ENCODE assay signal across 12 mouse cellular contexts in genomic region chr1:184297001-184297740, GRCm38 (mm10).
DNase-seq lines count a peak whose midpoint lies in the region; ATAC-seq and TF ChIP-seq lines count a peak whose summit lies in the region.
"Had no signal": no experiment of that assay in that cellular context is flagged by ENCODE, and none has a peak within 500 bp of the region (broad histone marks: within the 10 kb centered on the region; RNA-seq: fewer than 3 reads in every experiment).

No protein-coding gene starts in this region.

- DNase-seq in heart, adult 11 months = peak; percentile 76
- DNase-seq in lung, adult 2 months = no peak
- no peak for DNase-seq in right cerebral cortex, adult 18-20 months
- no peak for DNase-seq in neural tube, embryonic 10.5 days (ENCODE audit: extremely low spot score, low spot score)
- DNase-seq: adrenal gland, postnatal 25 days had no signal

- 0 out of 2 replicates have a peak, but pooled peaks cover 2% of the 10 kb centered on the region for H3K9me3 ChIP-seq in heart, embryonic 12.5 days (replicated peaks)
- no peaks in the 10 kb centered on the region for H3K9me3 ChIP-seq in lung, embryonic 16.5 days (ENCODE audit: control insufficient read depth, low read length)
- H3K9me3 ChIP-seq in stomach, embryonic 16.5 days (replicated peaks; ENCODE audit: control insufficient read depth, low read length) = no peaks in the 10 kb centered on the region
- H3K9me3 ChIP-seq: forebrain, embryonic 10.5 days; limb, embryonic 13.5 days; midbrain, embryonic 12.5 days had no signal

- TF ChIP-seq POLR2A in lung, adult 2 months (IDR thresholded peaks at IDR 0.05; ENCODE audit: borderline replicate concordance, extremely low read depth, low read depth, low read length) = no peak
- no peak for TF ChIP-seq POLR2A in embryonic fibroblast, embryonic 13.5 days (IDR thresholded peaks at IDR 0.05; ENCODE audit: low read depth, low read length)

- no peak for TF ChIP-seq CTCF in lung, adult 2 months (IDR thresholded peaks at IDR 0.05; ENCODE audit: insufficient read depth, low read length)
- no peak for TF ChIP-seq CTCF in embryonic fibroblast, embryonic 13.5 days (IDR thresholded peaks at IDR 0.05; ENCODE audit: borderline replicate concordance, insufficient read depth, low read length)

- H3K4me3 ChIP-seq in heart, embryonic 12.5 days = no peak overlapping the region
- H3K4me3 ChIP-seq in lung, embryonic 16.5 days (ENCODE audit: low read length) = no peak overlapping the region
- H3K4me3 ChIP-seq in lung, adult 2 months (replicated peaks; ENCODE audit: extremely low read depth, low read depth, low read length) = no peak overlapping the region
- H3K4me3 ChIP-seq in embryonic fibroblast, embryonic 13.5 days (ENCODE audit: insufficient read depth, low read length) = no peak overlapping the region
- H3K4me3 ChIP-seq in stomach, embryonic 16.5 days (replicated peaks; ENCODE audit: low read length) = no peak overlapping the region
- H3K4me3 ChIP-seq: forebrain, embryonic 10.5 days; limb, embryonic 13.5 days; midbrain, embryonic 12.5 days had no signal

- no peaks in the 10 kb centered on the region for H3K27me3 ChIP-seq in heart, embryonic 12.5 days (replicated peaks)
- H3K27me3 ChIP-seq in lung, embryonic 16.5 days (ENCODE audit: control insufficient read depth, insufficient read depth, low read depth, low read length) = peaks cover 3% of the 10 kb centered on the region; the same call in 1 of the 2 replicates
- H3K27me3 ChIP-seq in stomach, embryonic 16.5 days (ENCODE audit: control insufficient read depth, insufficient read depth, low read length) = no peaks in the 10 kb centered on the region
- H3K27me3 ChIP-seq: midbrain, embryonic 12.5 days had no signal

- H3K4me2 ChIP-seq in heart, embryonic 12.5 days = no peak overlapping the region
- H3K4me2 ChIP-seq in lung, embryonic 16.5 days (ENCODE audit: low read depth, low read length) = no peak overlapping the region
- H3K4me2 ChIP-seq in stomach, embryonic 16.5 days (ENCODE audit: low read depth, low read length) = no peak overlapping the region
- H3K4me2 ChIP-seq: limb, embryonic 13.5 days; midbrain, embryonic 12.5 days had no signal

- WGBS in heart, embryonic 12.5 days = 73% methylated on average over 4 of the region's 4 CpGs
- WGBS in lung, embryonic 16.5 days = 43% methylated on average over 4 of the region's 4 CpGs
- 58% methylated on average over 4 of the region's 4 CpGs for WGBS in lung, adult 2 months
- 55% methylated on average over 4 of the region's 4 CpGs for WGBS in stomach, embryonic 16.5 days

- no peaks in the 10 kb centered on the region for H3K4me1 ChIP-seq in heart, embryonic 12.5 days (replicated peaks)
- peaks cover 3% of the 10 kb centered on the region; the same call in 1 of the 2 replicates for H3K4me1 ChIP-seq in lung, embryonic 16.5 days (replicated peaks; ENCODE audit: control insufficient read depth, insufficient read depth, low read length)
- peaks cover 7% of the 10 kb centered on the region for H3K4me1 ChIP-seq in lung, adult 2 months (ENCODE audit: control insufficient read depth, insufficient read depth, low read length)
- H3K4me1 ChIP-seq in embryonic fibroblast, embryonic 13.5 days (ENCODE audit: control insufficient read depth, insufficient read depth, low read length) = peaks cover 2% of the 10 kb centered on the region
- H3K4me1 ChIP-seq in stomach, embryonic 16.5 days (ENCODE audit: control insufficient read depth, insufficient read depth, low read length) = no peaks in the 10 kb centered on the region
- H3K4me1 ChIP-seq: forebrain, embryonic 10.5 days; midbrain, embryonic 12.5 days had no signal

- H3K27ac ChIP-seq in heart, embryonic 12.5 days (ENCODE audit: poor library complexity, severe bottlenecking) = no peak overlapping the region
- peak overlapping the region; percentile 59; the same call in 1 of the 2 replicates for H3K27ac ChIP-seq in lung, embryonic 16.5 days (ENCODE audit: low read length)
- 0 out of 2 replicates have a peak overlapping the region, but pooled peaks have one; percentile 26 for H3K27ac ChIP-seq in embryonic fibroblast, embryonic 13.5 days (ENCODE audit: insufficient read depth, low read length)
- no peak overlapping the region for H3K27ac ChIP-seq in stomach, embryonic 16.5 days (ENCODE audit: low read length)
- H3K27ac ChIP-seq: forebrain, embryonic 10.5 days; limb, embryonic 13.5 days; midbrain, embryonic 12.5 days had no signal

- no peak overlapping the region for H3K9ac ChIP-seq in heart, embryonic 12.5 days
- H3K9ac ChIP-seq in lung, embryonic 16.5 days (ENCODE audit: low read length) = no peak overlapping the region
- H3K9ac ChIP-seq in stomach, embryonic 16.5 days (ENCODE audit: low read length) = no peak overlapping the region
- H3K9ac ChIP-seq: limb, embryonic 13.5 days; midbrain, embryonic 12.5 days had no signal

- H3K36me3 ChIP-seq in heart, embryonic 12.5 days = no peaks in the 10 kb centered on the region
- H3K36me3 ChIP-seq in lung, embryonic 16.5 days (ENCODE audit: control insufficient read depth, insufficient read depth, low read length) = no peaks in the 10 kb centered on the region
- H3K36me3 ChIP-seq in stomach, embryonic 16.5 days (ENCODE audit: control insufficient read depth, insufficient read depth, low read length) = no peaks in the 10 kb centered on the region
- H3K36me3 ChIP-seq: forebrain, embryonic 10.5 days; limb, embryonic 13.5 days; midbrain, embryonic 12.5 days had no signal

- ATAC-seq in heart, embryonic 12.5 days (ENCODE audit: insufficient number of reproducible peaks, low FRiP score) = no peak
- ATAC-seq in lung, embryonic 16.5 days (ENCODE audit: low read depth) = peak; percentile 89
- ATAC-seq in stomach, embryonic 16.5 days (ENCODE audit: insufficient read depth, low FRiP score) = peak; percentile 53; the same call in 1 of the 2 replicates

Comparison
In these comparisons a context has a peak if more than half of its experiments do, and no peak if none do; other contexts are left out.
1. H3K27ac ChIP-seq: peak in lung, embryonic 16.5 days (single experiment) and embryonic fibroblast, embryonic 13.5 days (single experiment); none in heart, embryonic 12.5 days (single experiment) and stomach, embryonic 16.5 days (single experiment).